Mouse (Mus musculus) fibroblast of lung, adult 2 months (primary cell): ENCODE results near the gene Rtn4rl2.
"Not testable (repeated sequence)": the region's sequence is repeated elsewhere in the genome, so short reads cannot be mapped to it uniquely, and the experiment has no call there.

Experiments used
- DNase-seq: peaks from one replicate; pipeline ENCODE4 v3.0.0-alpha.2; 2011; ENCODE audit warnings: low read depth

Rtn4rl2 gene

GRCm38 (mm10) chr2:84886234-84886731 is at the start of gene Rtn4rl2:
Rtn4rl2 (minus strand) TSS chr2:84886710.
- no peak for DNase-seq

DNA sequence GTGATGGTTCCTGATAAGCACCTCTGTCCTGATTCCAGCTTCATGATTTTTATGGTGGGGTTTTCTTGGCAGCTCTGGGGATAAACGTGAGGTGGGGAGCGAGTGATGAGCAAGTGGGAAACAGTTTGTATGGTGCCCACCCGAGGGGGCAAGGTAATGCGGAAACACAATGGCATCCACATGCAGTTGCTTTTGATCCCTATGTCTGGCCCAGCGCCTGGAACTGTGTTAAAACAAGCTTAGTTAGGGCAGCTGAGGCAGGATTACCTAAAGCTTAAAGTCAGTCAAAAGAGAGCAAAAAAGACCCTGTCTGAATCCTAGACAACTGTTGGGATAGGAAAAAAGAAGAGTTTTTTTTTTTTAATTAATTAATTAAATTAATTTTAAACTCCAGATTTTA is 48.6 kb upstream of the Rtn4rl2 start:
- no peak for DNase-seq

DNA sequence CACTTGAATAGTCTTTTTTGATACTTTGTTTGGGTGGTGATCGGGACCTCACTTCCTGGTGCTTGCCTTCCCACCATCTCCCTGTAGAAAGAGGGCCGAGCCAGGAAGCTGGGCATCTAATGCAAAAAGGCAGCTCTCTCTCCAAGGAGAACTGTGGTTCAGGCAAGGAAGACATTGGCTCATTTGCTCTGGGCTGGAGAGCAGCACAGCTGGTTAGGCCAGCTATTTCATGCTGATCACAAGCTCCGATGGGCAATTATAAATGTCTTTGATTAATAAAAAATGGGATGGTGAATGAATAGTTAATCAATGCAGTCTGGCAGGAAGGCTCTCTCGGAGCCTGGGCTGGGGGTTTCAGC is 48.1 kb upstream of the Rtn4rl2 start:
- no peak for DNase-seq

- DNase-seq, result no peak
These were observed 47.6 kb upstream of the Rtn4rl2 start for GRCm38 (mm10) chr2:84933992-84934648.

DNA sequence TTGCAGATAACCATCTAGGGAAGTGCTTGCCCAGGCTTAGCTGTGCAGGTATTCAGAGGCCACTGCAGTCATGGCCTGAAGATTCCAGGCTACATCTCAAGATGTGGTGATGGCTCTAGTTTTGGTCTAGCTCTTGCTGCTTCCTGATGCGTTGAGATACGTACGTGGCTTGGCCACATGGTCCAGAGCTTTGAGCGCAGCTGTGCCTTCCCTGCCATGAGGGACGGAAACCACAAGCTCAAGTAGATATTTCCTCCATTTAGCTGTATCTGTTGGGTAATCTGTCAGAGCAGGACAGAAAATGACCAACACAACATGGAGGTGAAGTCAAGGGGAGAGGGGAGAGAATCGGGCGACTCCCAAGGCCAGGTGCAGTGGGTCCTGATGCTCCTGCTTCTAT is 43.7 kb upstream of the Rtn4rl2 start:
- no peak for DNase-seq

DNA sequence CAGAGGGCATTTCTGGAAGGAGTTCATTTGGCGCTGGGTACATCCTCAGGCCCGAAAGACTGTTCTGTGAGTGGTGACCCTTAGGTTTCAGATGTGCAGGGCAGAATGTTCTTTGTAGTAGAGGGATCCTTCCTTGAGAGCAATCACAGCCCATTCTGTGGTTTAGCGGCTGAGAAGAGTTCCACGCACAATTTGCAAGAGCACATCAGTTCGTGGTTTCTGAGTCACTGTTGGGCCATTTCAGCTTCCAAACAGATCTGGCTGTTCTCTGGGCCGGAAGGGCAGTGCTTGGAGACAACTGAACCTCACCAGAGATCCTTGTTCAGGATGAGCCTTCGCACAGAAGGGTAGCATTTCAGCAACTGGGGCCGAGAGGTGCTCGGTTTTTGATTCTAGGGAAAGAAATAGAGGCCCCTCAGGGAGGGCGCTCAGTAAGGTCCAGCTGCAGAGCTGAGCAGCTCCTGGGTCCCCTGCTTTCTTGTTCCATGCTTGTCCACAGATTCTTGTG is 33.1 kb upstream of the Rtn4rl2 start:
- DNase-seq, result no peak

DNA sequence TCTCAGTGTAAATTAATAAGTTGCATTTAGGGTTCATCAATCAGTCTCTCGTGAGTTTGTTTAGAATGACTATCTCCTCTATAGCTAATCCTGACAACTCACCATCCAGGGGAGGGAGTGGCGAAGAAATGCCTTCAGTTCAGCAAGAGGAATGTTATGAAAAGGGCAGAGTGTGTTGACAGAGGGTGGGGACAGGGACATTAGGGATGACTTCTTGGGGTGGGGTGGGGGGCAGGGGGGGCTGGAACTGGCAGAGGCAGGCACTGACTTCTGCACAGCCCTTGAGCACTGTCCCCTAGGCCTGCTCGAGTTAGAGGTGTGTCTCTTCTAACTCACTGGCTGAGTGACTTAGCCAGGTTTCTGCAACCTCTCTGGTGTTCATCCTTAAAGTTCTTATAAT is 31.7 kb upstream of the Rtn4rl2 start:
- no peak for DNase-seq

GRCm38 (mm10) chr2:84916548-84917320 is 30.2 kb upstream of the Rtn4rl2 start:
- DNase-seq, result no peak

GRCm38 (mm10) chr2:84915330-84915729 is 28.8 kb upstream of the Rtn4rl2 start:
- DNase-seq, result no peak

DNA sequence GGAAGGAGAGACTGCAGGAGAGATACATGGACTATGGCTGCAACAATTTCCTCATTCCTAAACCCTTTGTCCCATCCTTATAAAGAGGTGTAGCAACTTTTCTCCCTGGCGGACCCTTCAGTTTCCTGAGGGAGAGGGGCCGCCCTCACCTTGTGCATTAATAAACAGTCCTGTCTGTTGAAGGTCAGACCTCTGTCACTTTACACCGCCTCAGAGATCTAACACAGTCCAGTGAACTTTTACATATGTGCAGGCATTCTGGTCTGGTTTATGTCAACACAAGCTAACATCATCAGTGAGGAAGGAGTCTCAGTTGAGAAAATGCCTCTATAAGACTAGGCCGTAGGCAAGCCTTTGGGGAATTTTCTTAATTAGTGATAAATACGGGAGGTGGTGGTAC is 27.4 kb upstream of the Rtn4rl2 start:
- no peak for DNase-seq

DNA sequence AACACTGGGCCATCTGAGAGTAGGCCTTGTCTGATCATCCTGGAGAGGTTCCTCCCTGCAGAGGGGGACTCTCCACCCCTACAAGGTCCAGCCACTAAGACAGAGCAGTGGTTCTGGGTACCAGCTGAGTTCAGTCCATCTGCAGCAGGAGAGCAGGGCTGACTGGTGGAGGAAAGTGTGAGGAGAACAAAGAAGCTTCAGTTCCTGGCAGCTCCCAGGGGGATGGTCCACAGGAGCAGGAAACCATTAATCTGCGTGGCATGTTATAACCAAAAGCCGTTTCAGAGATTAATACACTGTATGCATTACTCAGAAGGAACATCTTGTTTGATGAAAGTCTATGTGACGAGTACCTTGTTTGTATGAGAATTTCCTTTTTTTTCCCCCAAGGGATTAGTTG is 26.2 kb upstream of the Rtn4rl2 start:
- no peak for DNase-seq

DNA sequence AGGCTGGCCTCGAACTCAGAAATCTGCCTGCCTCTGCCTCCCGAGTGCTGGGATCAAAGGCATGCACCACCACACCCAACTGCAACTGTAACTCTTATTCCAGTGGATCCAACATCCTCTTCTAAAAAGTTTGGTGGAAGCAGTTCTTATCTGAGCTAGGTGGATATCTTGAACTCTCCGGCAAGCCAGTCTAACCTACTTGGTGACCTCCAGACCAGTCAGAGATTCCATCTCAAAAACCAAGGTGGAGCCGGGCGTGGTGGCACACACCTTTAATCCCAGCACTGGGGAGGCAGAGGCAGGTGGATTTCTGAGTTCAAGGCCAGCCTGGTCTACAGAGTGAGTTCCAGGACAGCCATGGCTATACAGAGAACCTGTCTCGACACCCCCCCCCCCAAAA is 10.2 kb upstream of the Rtn4rl2 start:
- not testable (repeated sequence) for DNase-seq

- DNase-seq, result no peak
These were observed 9.1 kb upstream of the Rtn4rl2 start for GRCm38 (mm10) chr2:84895495-84896198.

- DNase-seq, result no peak
These were observed 6.8 kb upstream of the Rtn4rl2 start for GRCm38 (mm10) chr2:84893359-84893758.

DNA sequence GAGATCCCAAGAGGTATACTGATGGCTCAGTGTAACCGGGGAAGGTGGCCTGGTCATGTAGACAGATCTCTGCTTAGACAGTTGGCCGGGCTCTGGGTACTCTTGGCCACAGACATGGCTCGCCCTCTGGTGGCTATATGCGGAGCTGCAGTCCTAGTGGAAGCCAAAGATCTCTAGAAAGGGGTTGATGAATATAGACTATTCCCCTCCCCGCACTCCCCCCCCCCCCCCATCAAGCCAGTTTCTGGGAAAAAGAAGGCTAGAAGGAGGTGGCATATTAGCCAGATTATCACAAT is 3.5 kb upstream of the Rtn4rl2 start:
- DNase-seq, result no peak

DNA sequence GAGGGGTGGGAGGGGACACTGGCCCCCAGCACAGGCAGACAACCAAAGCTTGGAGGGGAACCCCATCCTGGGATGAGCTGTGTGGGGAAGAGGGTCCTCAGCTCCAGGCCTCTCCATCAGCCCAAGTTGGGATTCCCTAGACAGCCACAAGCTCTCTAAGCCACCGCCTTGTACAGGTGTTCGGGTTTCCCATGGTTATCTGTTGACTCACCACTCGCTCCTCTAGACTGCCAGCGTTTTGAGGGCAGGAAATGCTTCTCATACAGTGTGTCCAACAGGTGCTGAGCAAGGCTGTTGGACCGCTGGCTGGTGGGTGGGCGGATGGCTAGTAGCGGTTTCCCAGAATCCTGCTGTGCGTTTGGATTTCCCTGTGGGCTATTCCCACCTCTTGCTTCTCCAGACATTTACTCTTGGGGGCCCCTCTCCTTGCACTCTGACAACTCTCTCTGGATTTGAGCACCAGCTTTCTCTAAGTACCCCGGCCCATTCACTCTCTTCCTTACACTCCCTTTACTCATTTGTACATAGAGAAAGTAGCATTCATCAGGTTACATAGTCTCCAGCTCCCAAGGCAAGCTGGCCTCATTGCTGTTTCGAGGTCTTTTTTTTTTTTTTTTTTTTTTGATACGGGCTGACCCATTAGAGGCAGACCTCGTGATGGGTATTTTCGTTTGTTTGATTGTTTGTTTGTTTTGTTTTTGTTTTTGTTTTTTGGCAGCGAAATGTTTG is 3.0 kb upstream of the Rtn4rl2 start:
- DNase-seq, result no peak

- no peak for DNase-seq
These were observed 2.3 kb upstream of the Rtn4rl2 start for GRCm38 (mm10) chr2:84888657-84889315.

GRCm38 (mm10) chr2:84887411-84888271 is 1.1 kb upstream of the Rtn4rl2 start:
- DNase-seq, result no peak

DNA sequence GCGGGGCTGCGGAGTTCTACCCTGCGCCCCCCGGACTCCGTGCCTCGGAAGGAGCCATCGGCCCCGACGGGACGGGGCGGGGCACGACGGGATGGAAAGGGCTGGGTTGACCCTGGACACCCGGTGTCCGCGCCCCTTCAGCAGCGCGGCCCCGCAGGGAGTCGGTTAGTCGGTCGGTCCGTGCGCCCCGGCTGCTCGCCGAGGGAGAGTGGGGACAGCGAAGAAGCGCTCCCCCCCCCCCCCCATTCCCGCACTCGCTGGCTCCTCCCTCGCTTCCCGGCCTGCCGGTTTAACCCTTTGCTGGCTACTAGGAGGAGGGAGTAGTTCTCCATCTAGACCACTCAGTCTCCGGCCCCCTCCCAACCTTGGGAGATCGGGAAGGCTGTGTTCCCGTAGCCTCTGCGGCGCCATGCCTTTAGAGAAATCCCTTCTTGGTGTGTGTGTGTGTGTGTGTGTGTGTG is 341 bp upstream of the Rtn4rl2 start:
- DNase-seq, result no peak
